Mouse (Mus musculus) hindbrain, postnatal 0 days (tissue): Measurements from ENCODE around the gene Matk. TPM values are rescaled to one million over a fixed set of nuclear protein-coding genes. Genes with fewer than 3 reads are reported as not detected.
A peak's percentile ranks its signal among the peaks of the same experiment; 100 is the strongest.

Experiments used
- ATAC-seq: fragments of 200-750 bp; cut with Nextera tagmentation; 2 replicates; pipeline ENCODE4 v1.8.0; 2017; ENCODE audit warnings: mild to moderate bottlenecking, moderate TSS enrichment, moderate library complexity
- DNase-seq: peaks from one replicate; pipeline ENCODE4 v3.0.0-alpha.2; 2015; ENCODE audit warnings: low spot score
- H3K27ac ChIP-seq: fragments of 300-500 bp; sonication (generic); 2 replicates; pipeline ENCODE4 v1.5.1; 2014; ENCODE audit warnings: mild to moderate bottlenecking
- H3K27me3 ChIP-seq: fragments of 300-500 bp; sonication (generic); 2 replicates; pipeline ENCODE4 v1.6.1; 2014; ENCODE audit warnings: low read length, mixed read lengths; ENCODE audit not compliant: insufficient read depth
- H3K36me3 ChIP-seq: fragments of 300-500 bp; sonication (generic); 2 replicates; pipeline ENCODE4 v1.6.1; 2014; ENCODE audit warnings: low read length, mixed read lengths; ENCODE audit not compliant: insufficient read depth
- H3K4me1 ChIP-seq: fragments of 300-500 bp; sonication (generic); 2 replicates; pipeline ENCODE4 v1.6.1; 2014; ENCODE audit warnings: antibody characterized with exemption, low read length, mixed read lengths; ENCODE audit not compliant: insufficient read depth
- H3K4me2 ChIP-seq: fragments of 300-500 bp; sonication (generic); 2 replicates; pipeline ENCODE4 v1.6.1; 2014; ENCODE audit warnings: low read depth, mild to moderate bottlenecking, low read length, moderate library complexity, mixed read lengths
- H3K4me3 ChIP-seq: fragments of 300-500 bp; sonication (generic); 2 replicates; pipeline ENCODE4 v1.5.1; 2014; ENCODE audit warnings: low read length
- H3K9ac ChIP-seq: fragments of 300-500 bp; sonication (generic); replicated peaks from 2 replicates; pipeline ENCODE4 v1.6.1; 2014; ENCODE audit warnings: mild to moderate bottlenecking, low read length, moderate library complexity, mixed read lengths
- H3K9me3 ChIP-seq: fragments of 300-500 bp; sonication (generic); 2 replicates; pipeline ENCODE4 v1.6.1; 2016; ENCODE audit warnings: low read length, mixed read lengths
- CTCF ChIP-seq: IDR thresholded peaks from 2 replicates; pipeline ENCODE4 v1.5.1; 2016; ENCODE audit warnings: antibody characterized with exemption, control low read depth, low read depth
- WGBS: fragments of 180-500 bp; shearing (Covaris S2); extraction: QIAGEN DNeasy Blood & Tissue Kit; methylation state at CpG from one replicate; pipeline ENCODE4 v1.1.7; 2014; 5-methylcytosine and 5-hydroxymethylcytosine counted together
- polyA plus RNA-seq: library from polyadenylated mRNA; unstranded; fragments of >200 nt; fragmentation: Nextera tagmentation; extraction: Ambion mirVana; gene quantifications from 2 replicates; pipeline ENCODE4 v1.2.1, GENCODE M21; 2015
- total RNA-seq: library from RNA; depleted of rRNA; stranded (reverse); fragments of >200 nt; gene quantifications from 2 replicates; pipeline ENCODE4 v1.2.3, GENCODE M21; 2014

The Matk gene
- total and polyA plus RNA-seq, 2 experiments from 2014 or later, result 82.7 to 121 TPM

GRCm38 (mm10) chr10:81295185-81295584 lies 42.5 kb downstream of the Matk start:
- ATAC-seq, result no peak
- no peak overlapping the region for H3K4me2 ChIP-seq
- no peak overlapping the region for H3K4me3 ChIP-seq
- no peak for DNase-seq
- no peaks in the 10 kb centered on the region for H3K36me3 ChIP-seq
- H3K27ac ChIP-seq, result no peak overlapping the region
- no peaks in the 10 kb centered on the region for H3K27me3 ChIP-seq
- no peaks in the 10 kb centered on the region for H3K9me3 ChIP-seq
- 84% methylated on average over 6 of the region's 6 CpGs for WGBS
- no peak overlapping the region for H3K9ac ChIP-seq
- peaks cover 18% of the 10 kb centered on the region for H3K4me1 ChIP-seq
- no peak for TF ChIP-seq CTCF

DNA sequence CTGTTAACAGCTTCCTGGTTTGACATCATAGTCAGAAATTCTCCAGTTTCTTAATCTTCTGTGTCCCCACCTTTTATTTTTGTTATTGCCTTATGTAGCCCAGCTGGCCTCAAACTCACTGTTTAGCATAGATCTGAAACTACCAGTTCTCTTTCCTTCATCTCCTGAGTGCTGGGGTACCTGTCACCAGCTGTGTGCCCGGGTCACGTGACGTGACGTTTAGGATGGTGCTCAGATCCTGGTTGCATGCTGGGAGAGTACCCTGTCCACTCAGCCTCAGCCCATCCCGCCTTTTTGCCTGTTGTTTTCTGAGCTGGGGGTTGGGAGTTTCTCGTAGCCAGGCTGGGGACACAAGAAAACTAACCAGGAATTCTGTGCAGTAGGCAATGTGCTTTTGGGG lies 44.5 kb downstream of the Matk start:
- peaks cover 19% of the 10 kb centered on the region for H3K4me1 ChIP-seq
- ATAC-seq, result no peak

GRCm38 (mm10) chr10:81297845-81298244 lies 45.1 kb downstream of the Matk start:
- no peak overlapping the region for H3K4me2 ChIP-seq
- H3K4me3 ChIP-seq, result no peak overlapping the region
- H3K4me1 ChIP-seq, result peaks cover 19% of the 10 kb centered on the region
- H3K27ac ChIP-seq, result peak overlapping the region; percentile 36; the same call in 1 of the 2 replicates
- ATAC-seq (no peak), DNase-seq (no peak)
- no peak for TF ChIP-seq CTCF
- H3K27me3 ChIP-seq, result no peaks in the 10 kb centered on the region
- no peak overlapping the region for H3K9ac ChIP-seq
- WGBS, result 70% methylated on average over 10 of the region's 10 CpGs
- H3K9me3 ChIP-seq, result no peaks in the 10 kb centered on the region
- H3K36me3 ChIP-seq, result no peaks in the 10 kb centered on the region

More for the DNA sequence above, 44.5 kb downstream of the Matk start:
- Histone ChIP-seq H3K27ac (0 out of 2 replicates have a peak overlapping the region, but pooled peaks have one; percentile 36), H3K9me3 (no peaks in the 10 kb centered on the region), H3K36me3 (no peaks in the 10 kb centered on the region), H3K4me3 (no peak overlapping the region), H3K4me2 (no peak overlapping the region), H3K9ac (no peak overlapping the region), H3K27me3 (no peaks in the 10 kb centered on the region)
- TF ChIP-seq CTCF, result no peak
- WGBS, result 76% methylated on average over 6 of the region's 6 CpGs
- no peak for DNase-seq

GRCm38 (mm10) chr10:81298369-81299100 lies 45.8 kb downstream of the Matk start:
- ATAC-seq (no peak), DNase-seq (no peak)
- H3K4me3 ChIP-seq, result no peak overlapping the region
- H3K4me1 ChIP-seq, result peaks cover 19% of the 10 kb centered on the region
- no peak overlapping the region for H3K9ac ChIP-seq
- H3K9me3 ChIP-seq, result no peaks in the 10 kb centered on the region
- no peak overlapping the region for H3K27ac ChIP-seq
- 92% methylated on average over 17 of the region's 17 CpGs for WGBS
- H3K4me2 ChIP-seq, result no peak overlapping the region
- no peaks in the 10 kb centered on the region for H3K27me3 ChIP-seq
- no peak for TF ChIP-seq CTCF
- H3K36me3 ChIP-seq, result no peaks in the 10 kb centered on the region

GRCm38 (mm10) chr10:81299585-81300351 lies 47.0 kb downstream of the Matk start:
- peaks cover 8% of the 10 kb centered on the region for H3K4me1 ChIP-seq
- no peaks in the 10 kb centered on the region for H3K36me3 ChIP-seq
- ATAC-seq (no peak), DNase-seq (no peak)
- no peak overlapping the region for H3K4me2 ChIP-seq
- H3K27ac ChIP-seq, result no peak overlapping the region
- H3K27me3 ChIP-seq, result no peaks in the 10 kb centered on the region
- no peak overlapping the region for H3K9ac ChIP-seq
- TF ChIP-seq CTCF, result no peak
- WGBS, result 84% methylated on average over 14 of the region's 14 CpGs
- no peak overlapping the region for H3K4me3 ChIP-seq
- H3K9me3 ChIP-seq, result no peaks in the 10 kb centered on the region

DNA sequence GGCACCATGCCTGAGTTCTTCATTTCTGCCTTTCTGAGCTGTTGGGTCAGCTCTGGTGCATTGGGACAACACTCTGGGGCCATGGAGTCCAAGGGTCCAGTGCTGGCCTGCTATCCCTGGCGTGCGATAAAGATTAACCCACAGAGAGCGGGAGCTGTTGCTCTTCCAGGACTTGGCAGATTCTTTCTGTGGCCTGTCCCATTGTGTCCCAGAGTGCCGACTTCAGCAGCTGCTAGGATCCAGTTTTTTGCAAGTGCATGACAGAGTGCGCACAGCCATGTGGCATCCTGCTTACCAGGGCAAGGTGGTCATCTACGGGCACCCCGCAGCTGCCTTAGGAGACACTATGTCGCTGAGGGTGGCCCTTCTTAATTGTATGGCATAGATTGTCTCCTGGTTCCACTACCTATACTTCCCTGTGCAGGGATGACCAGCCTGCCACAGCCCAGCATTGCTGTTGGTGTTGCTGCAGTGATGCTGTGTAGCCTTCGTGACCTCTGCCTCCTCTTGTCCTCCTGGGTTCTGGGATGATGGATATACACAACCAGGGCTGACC lies 47.7 kb downstream of the Matk start:
- DNase-seq (no peak), ATAC-seq (no peak)
- Histone ChIP-seq H3K4me3 (no peak overlapping the region), H3K4me1 (peaks cover 4% of the 10 kb centered on the region; the same call in 1 of the 2 replicates), H3K36me3 (no peaks in the 10 kb centered on the region), H3K27ac (no peak overlapping the region), H3K9ac (no peak overlapping the region), H3K9me3 (no peaks in the 10 kb centered on the region), H3K27me3 (no peaks in the 10 kb centered on the region), H3K4me2 (no peak overlapping the region)
- no peak for TF ChIP-seq CTCF
- 72% methylated on average over 9 of the region's 9 CpGs for WGBS
